Comparison of ENCODE assay signal across 12 mouse cellular contexts in genomic region chr4:149878021-149878449, GRCm38 (mm10).
DNase-seq lines count a peak whose midpoint lies in the region; ATAC-seq lines count a peak whose summit lies in the region.
"Had no signal": no experiment of that assay in that cellular context is flagged by ENCODE, and none has a peak within 500 bp of the region (broad histone marks: within the 10 kb centered on the region; RNA-seq: fewer than 3 reads in every experiment).

No protein-coding gene starts in this region.

- WGBS in forebrain, embryonic 10.5 days, result 59% methylated on average over 6 of the region's 6 CpGs
- 58% methylated on average over 6 of the region's 6 CpGs for WGBS in forebrain, embryonic 13.5 days

- H3K4me3 ChIP-seq in forebrain, embryonic 10.5 days, result no peak overlapping the region
- H3K4me3 ChIP-seq in forebrain, embryonic 13.5 days, result no peak overlapping the region
- H3K4me3 ChIP-seq: lung, embryonic 15.5 days; neural tube, embryonic 12.5 days had no signal

- intact Hi-C loops in left cerebral cortex, postnatal 4 days (cut with DNase I), result no loop called here

- ATAC-seq in forebrain, embryonic 13.5 days, result no peak
- ATAC-seq: forebrain, postnatal 0 days had no signal

- no peak overlapping the region for H3K4me2 ChIP-seq in forebrain, embryonic 13.5 days
- H3K4me2 ChIP-seq: lung, embryonic 15.5 days; neural tube, embryonic 12.5 days had no signal

- no peaks in the 10 kb centered on the region for H3K36me3 ChIP-seq in forebrain, embryonic 10.5 days (replicated peaks)
- no peaks in the 10 kb centered on the region for H3K36me3 ChIP-seq in forebrain, embryonic 13.5 days (ENCODE audit: poor library complexity, severe bottlenecking)
- H3K36me3 ChIP-seq: lung, embryonic 15.5 days; neural tube, embryonic 12.5 days had no signal

- peaks cover 66% of the 10 kb centered on the region for H3K4me1 ChIP-seq in forebrain, embryonic 10.5 days
- H3K4me1 ChIP-seq in forebrain, embryonic 13.5 days, result peaks cover 38% of the 10 kb centered on the region

- H3K9ac ChIP-seq in forebrain, embryonic 13.5 days, result no peak overlapping the region
- H3K9ac ChIP-seq: forebrain, postnatal 0 days; lung, embryonic 15.5 days had no signal

- no peak for DNase-seq in forebrain, embryonic 10.5 days (ENCODE audit: extremely low spot score, low spot score)
- peak; percentile 47 for DNase-seq in left cerebral cortex, postnatal 4 days
- no peak for DNase-seq in left cerebral cortex, adult 9 months (ENCODE audit: low spot score in 2 of 2)
- peak; percentile 50 to 61 for DNase-seq in heart, adult 9 months (ENCODE audit: low spot score in 2 of 2)
- DNase-seq in lung, postnatal 14 days, result peak; percentile 64
- no peak for DNase-seq in spleen, postnatal 4 days (ENCODE audit: low spot score in 2 of 2)
- DNase-seq in left cerebral cortex, adult 11 months (ENCODE audit: low spot score), result no peak
- DNase-seq: cerebellum, adult 9-11 months; forebrain, postnatal 0 days had no signal

- peak overlapping the region; percentile 81 for H3K27ac ChIP-seq in forebrain, embryonic 10.5 days
- H3K27ac ChIP-seq in forebrain, embryonic 13.5 days, result no peak overlapping the region; the same call in 1 of the 2 replicates
- H3K27ac ChIP-seq: lung, embryonic 15.5 days; neural tube, embryonic 12.5 days had no signal

- H3K27me3 ChIP-seq in forebrain, embryonic 10.5 days (ENCODE audit: poor library complexity, severe bottlenecking), result peaks cover 18% of the 10 kb centered on the region; the same call in 1 of the 2 replicates
- no peaks in the 10 kb centered on the region for H3K27me3 ChIP-seq in forebrain, embryonic 13.5 days
- H3K27me3 ChIP-seq: lung, embryonic 15.5 days; neural tube, embryonic 12.5 days had no signal

- H3K9me3 ChIP-seq in forebrain, embryonic 10.5 days, result no peaks in the 10 kb centered on the region
- H3K9me3 ChIP-seq in forebrain, embryonic 13.5 days (replicated peaks), result no peaks in the 10 kb centered on the region
- H3K9me3 ChIP-seq: lung, embryonic 15.5 days; neural tube, embryonic 12.5 days had no signal

Comparison
In these comparisons a context has a peak if more than half of its experiments do, and no peak if none do; other contexts are left out.
1. DNase-seq: peak in left cerebral cortex, postnatal 4 days (single experiment), heart, adult 9 months (2 of 2) and lung, postnatal 14 days (single experiment); none in forebrain, embryonic 10.5 days (single experiment), left cerebral cortex, adult 9 months (0 of 2), spleen, postnatal 4 days (0 of 2) and left cerebral cortex, adult 11 months (single experiment).